Mouse (Mus musculus): ENCODE measurements around the gene Ebf3. TPM values are rescaled to one million over a fixed set of nuclear protein-coding genes. Genes with fewer than 3 reads are reported as not detected.

Ebf3 gene
- polyA plus RNA-seq, 1 experiment from 2014 or later: 7.2 TPM

- DNase-seq (ENCODE audit: low spot score): no peak
These were observed 115.3 kb downstream of the Ebf3 start for GRCm38 (mm10) chr7:137198921-137199320.

GRCm38 (mm10) chr7:137197118-137198030, 116.9 kb downstream of the Ebf3 start:
- Histone ChIP-seq H3K9ac (replicated peaks; ENCODE audit: low read length) (no peak overlapping the region), H3K36me3 (replicated peaks; ENCODE audit: control insufficient read depth, insufficient read depth, low read depth, low read length) (peaks cover 11% of the 10 kb centered on the region), H3K4me2 (ENCODE audit: low read depth, low read length) (no peak overlapping the region), H3K27ac (replicated peaks; ENCODE audit: low read depth, low read length) (no peak overlapping the region), H3K4me3 (ENCODE audit: low read depth, low read length) (no peak overlapping the region), H3K27me3 (ENCODE audit: control insufficient read depth, insufficient read depth, low read length) (no peaks in the 10 kb centered on the region), H3K9me3 (replicated peaks; ENCODE audit: control insufficient read depth, low read length) (no peaks in the 10 kb centered on the region), H3K4me1 (ENCODE audit: control insufficient read depth, insufficient read depth, low read length) (no peaks in the 10 kb centered on the region)
- 0 out of 2 replicates have a peak, but pooled peaks have one; percentile 47 for ATAC-seq (replicated peaks; ENCODE audit: insufficient number of reproducible peaks, low FRiP score, low TSS enrichment, low read depth)
- DNase-seq (ENCODE audit: low spot score): no peak
- 92% methylated on average over 23 of the region's 23 CpGs for WGBS

More at GRCm38 (mm10) chr7:137198921-137199320, 115.3 kb downstream of the Ebf3 start:
- Histone ChIP-seq H3K4me2 (ENCODE audit: low read depth, low read length) (no peak overlapping the region), H3K9me3 (replicated peaks; ENCODE audit: control insufficient read depth, low read length) (no peaks in the 10 kb centered on the region), H3K27me3 (ENCODE audit: control insufficient read depth, insufficient read depth, low read length) (no peaks in the 10 kb centered on the region), H3K4me1 (ENCODE audit: control insufficient read depth, insufficient read depth, low read length) (no peaks in the 10 kb centered on the region), H3K27ac (replicated peaks; ENCODE audit: low read depth, low read length) (no peak overlapping the region), H3K4me3 (ENCODE audit: low read depth, low read length) (no peak overlapping the region), H3K9ac (replicated peaks; ENCODE audit: low read length) (no peak overlapping the region), H3K36me3 (replicated peaks; ENCODE audit: control insufficient read depth, insufficient read depth, low read depth, low read length) (peaks cover 11% of the 10 kb centered on the region)
- 93% methylated on average over 15 of the region's 15 CpGs for WGBS
- ATAC-seq (replicated peaks; ENCODE audit: insufficient number of reproducible peaks, low FRiP score, low TSS enrichment, low read depth): no peak

- 86% methylated on average over 6 of the region's 6 CpGs for WGBS
- H3K27me3 ChIP-seq (ENCODE audit: control insufficient read depth, insufficient read depth, low read length): no peaks in the 10 kb centered on the region
- H3K36me3 ChIP-seq (replicated peaks; ENCODE audit: control insufficient read depth, insufficient read depth, low read depth, low read length): peaks cover 11% of the 10 kb centered on the region
- no peak overlapping the region for H3K4me2 ChIP-seq (ENCODE audit: low read depth, low read length)
- no peak overlapping the region for H3K9ac ChIP-seq (replicated peaks; ENCODE audit: low read length)
- H3K4me3 ChIP-seq (ENCODE audit: low read depth, low read length): no peak overlapping the region
- H3K4me1 ChIP-seq (ENCODE audit: control insufficient read depth, insufficient read depth, low read length): no peaks in the 10 kb centered on the region
- DNase-seq (ENCODE audit: low spot score) (no peak), ATAC-seq (replicated peaks; ENCODE audit: insufficient number of reproducible peaks, low FRiP score, low TSS enrichment, low read depth) (no peak)
- H3K9me3 ChIP-seq (replicated peaks; ENCODE audit: control insufficient read depth, low read length): no peaks in the 10 kb centered on the region
- no peak overlapping the region for H3K27ac ChIP-seq (replicated peaks; ENCODE audit: low read depth, low read length)
These were observed 117.7 kb downstream of the Ebf3 start for GRCm38 (mm10) chr7:137196536-137196935.

- no peak overlapping the region for H3K4me3 ChIP-seq (ENCODE audit: low read depth, low read length)
- no peaks in the 10 kb centered on the region for H3K9me3 ChIP-seq (replicated peaks; ENCODE audit: control insufficient read depth, low read length)
- H3K9ac ChIP-seq (replicated peaks; ENCODE audit: low read length): no peak overlapping the region
- H3K36me3 ChIP-seq (replicated peaks; ENCODE audit: control insufficient read depth, insufficient read depth, low read depth, low read length): peaks cover 4% of the 10 kb centered on the region
- WGBS: 83% methylated on average over 7 of the region's 7 CpGs
- H3K27ac ChIP-seq (replicated peaks; ENCODE audit: low read depth, low read length): no peak overlapping the region
- no peaks in the 10 kb centered on the region for H3K4me1 ChIP-seq (ENCODE audit: control insufficient read depth, insufficient read depth, low read length)
- no peaks in the 10 kb centered on the region for H3K27me3 ChIP-seq (ENCODE audit: control insufficient read depth, insufficient read depth, low read length)
- H3K4me2 ChIP-seq (ENCODE audit: low read depth, low read length): no peak overlapping the region
- DNase-seq (ENCODE audit: low spot score) (no peak), ATAC-seq (replicated peaks; ENCODE audit: insufficient number of reproducible peaks, low FRiP score, low TSS enrichment, low read depth) (no peak)
These were observed 121.4 kb downstream of the Ebf3 start for GRCm38 (mm10) chr7:137192776-137193278.

GRCm38 (mm10) chr7:137191889-137192288, 122.4 kb downstream of the Ebf3 start:
- H3K36me3 ChIP-seq (replicated peaks; ENCODE audit: control insufficient read depth, insufficient read depth, low read depth, low read length): peaks cover 4% of the 10 kb centered on the region
- H3K9me3 ChIP-seq (replicated peaks; ENCODE audit: control insufficient read depth, low read length): no peaks in the 10 kb centered on the region
- H3K27me3 ChIP-seq (ENCODE audit: control insufficient read depth, insufficient read depth, low read length): no peaks in the 10 kb centered on the region
- WGBS: 78% methylated on average over 12 of the region's 12 CpGs
- DNase-seq (ENCODE audit: low spot score) (no peak), ATAC-seq (replicated peaks; ENCODE audit: insufficient number of reproducible peaks, low FRiP score, low TSS enrichment, low read depth) (no peak)
- no peak overlapping the region for H3K9ac ChIP-seq (replicated peaks; ENCODE audit: low read length)
- no peak overlapping the region for H3K27ac ChIP-seq (replicated peaks; ENCODE audit: low read depth, low read length)
- H3K4me3 ChIP-seq (ENCODE audit: low read depth, low read length): no peak overlapping the region
- H3K4me1 ChIP-seq (ENCODE audit: control insufficient read depth, insufficient read depth, low read length): no peaks in the 10 kb centered on the region
- no peak overlapping the region for H3K4me2 ChIP-seq (ENCODE audit: low read depth, low read length)

- Histone ChIP-seq H3K4me3 (ENCODE audit: low read depth, low read length) (no peak overlapping the region), H3K36me3 (replicated peaks; ENCODE audit: control insufficient read depth, insufficient read depth, low read depth, low read length) (no peaks in the 10 kb centered on the region), H3K4me2 (ENCODE audit: low read depth, low read length) (no peak overlapping the region), H3K4me1 (ENCODE audit: control insufficient read depth, insufficient read depth, low read length) (no peaks in the 10 kb centered on the region), H3K27me3 (ENCODE audit: control insufficient read depth, insufficient read depth, low read length) (no peaks in the 10 kb centered on the region), H3K27ac (replicated peaks; ENCODE audit: low read depth, low read length) (no peak overlapping the region), H3K9ac (replicated peaks; ENCODE audit: low read length) (no peak overlapping the region), H3K9me3 (replicated peaks; ENCODE audit: control insufficient read depth, low read length) (no peaks in the 10 kb centered on the region)
- 41% methylated on average over 9 of the region's 9 CpGs for WGBS
- ATAC-seq (replicated peaks; ENCODE audit: insufficient number of reproducible peaks, low FRiP score, low TSS enrichment, low read depth) (no peak), DNase-seq (ENCODE audit: low spot score) (no peak)
These were observed 142.0 kb downstream of the Ebf3 start for GRCm38 (mm10) chr7:137172278-137172677.

- ATAC-seq (replicated peaks; ENCODE audit: insufficient number of reproducible peaks, low FRiP score, low TSS enrichment, low read depth) (no peak), DNase-seq (ENCODE audit: low spot score) (no peak)
- Histone ChIP-seq H3K9me3 (replicated peaks; ENCODE audit: control insufficient read depth, low read length) (no peaks in the 10 kb centered on the region), H3K36me3 (replicated peaks; ENCODE audit: control insufficient read depth, insufficient read depth, low read depth, low read length) (no peaks in the 10 kb centered on the region), H3K4me3 (ENCODE audit: low read depth, low read length) (no peak overlapping the region), H3K4me1 (ENCODE audit: control insufficient read depth, insufficient read depth, low read length) (no peaks in the 10 kb centered on the region), H3K9ac (replicated peaks; ENCODE audit: low read length) (no peak overlapping the region), H3K27ac (replicated peaks; ENCODE audit: low read depth, low read length) (no peak overlapping the region), H3K27me3 (ENCODE audit: control insufficient read depth, insufficient read depth, low read length) (no peaks in the 10 kb centered on the region), H3K4me2 (ENCODE audit: low read depth, low read length) (no peak overlapping the region)
These were observed 155.2 kb downstream of the Ebf3 start for GRCm38 (mm10) chr7:137159086-137159485.

- Histone ChIP-seq H3K9me3 (replicated peaks; ENCODE audit: control insufficient read depth, low read length) (no peaks in the 10 kb centered on the region), H3K4me1 (ENCODE audit: control insufficient read depth, insufficient read depth, low read length) (no peaks in the 10 kb centered on the region), H3K36me3 (replicated peaks; ENCODE audit: control insufficient read depth, insufficient read depth, low read depth, low read length) (no peaks in the 10 kb centered on the region), H3K4me3 (ENCODE audit: low read depth, low read length) (no peak overlapping the region), H3K27me3 (ENCODE audit: control insufficient read depth, insufficient read depth, low read length) (no peaks in the 10 kb centered on the region; the same call in 1 of the 2 replicates), H3K9ac (replicated peaks; ENCODE audit: low read length) (no peak overlapping the region), H3K27ac (replicated peaks; ENCODE audit: low read depth, low read length) (no peak overlapping the region), H3K4me2 (ENCODE audit: low read depth, low read length) (no peak overlapping the region)
- WGBS: 85% methylated on average over 2 of the region's 2 CpGs
- ATAC-seq (replicated peaks; ENCODE audit: insufficient number of reproducible peaks, low FRiP score, low TSS enrichment, low read depth) (no peak), DNase-seq (ENCODE audit: low spot score) (no peak)
These were observed 159.6 kb downstream of the Ebf3 start for GRCm38 (mm10) chr7:137154623-137155022.
